Mouse (Mus musculus) hindbrain, postnatal 0 days (tissue): Measurements from ENCODE around the gene Cds2. TPM values are rescaled to one million over a fixed set of nuclear protein-coding genes. Genes with fewer than 3 reads are reported as not detected.

Experiments
- ATAC-seq: fragments of 200-750 bp; cut with Nextera tagmentation; 2 replicates; pipeline ENCODE4 v1.8.0; 2017; ENCODE audit warnings: mild to moderate bottlenecking, moderate TSS enrichment, moderate library complexity
- DNase-seq: peaks from one replicate; pipeline ENCODE4 v3.0.0-alpha.2; 2015; ENCODE audit warnings: low spot score
- H3K27ac ChIP-seq: fragments of 300-500 bp; sonication (generic); 2 replicates; pipeline ENCODE4 v1.5.1; 2014; ENCODE audit warnings: mild to moderate bottlenecking
- H3K27me3 ChIP-seq: fragments of 300-500 bp; sonication (generic); 2 replicates; pipeline ENCODE4 v1.6.1; 2014; ENCODE audit warnings: low read length, mixed read lengths; ENCODE audit not compliant: insufficient read depth
- H3K36me3 ChIP-seq: fragments of 300-500 bp; sonication (generic); 2 replicates; pipeline ENCODE4 v1.6.1; 2014; ENCODE audit warnings: low read length, mixed read lengths; ENCODE audit not compliant: insufficient read depth
- H3K4me1 ChIP-seq: fragments of 300-500 bp; sonication (generic); 2 replicates; pipeline ENCODE4 v1.6.1; 2014; ENCODE audit warnings: antibody characterized with exemption, low read length, mixed read lengths; ENCODE audit not compliant: insufficient read depth
- H3K4me2 ChIP-seq: fragments of 300-500 bp; sonication (generic); 2 replicates; pipeline ENCODE4 v1.6.1; 2014; ENCODE audit warnings: low read depth, mild to moderate bottlenecking, low read length, moderate library complexity, mixed read lengths
- H3K4me3 ChIP-seq: fragments of 300-500 bp; sonication (generic); 2 replicates; pipeline ENCODE4 v1.5.1; 2014; ENCODE audit warnings: low read length
- H3K9ac ChIP-seq: fragments of 300-500 bp; sonication (generic); replicated peaks from 2 replicates; pipeline ENCODE4 v1.6.1; 2014; ENCODE audit warnings: mild to moderate bottlenecking, low read length, moderate library complexity, mixed read lengths
- H3K9me3 ChIP-seq: fragments of 300-500 bp; sonication (generic); 2 replicates; pipeline ENCODE4 v1.6.1; 2016; ENCODE audit warnings: low read length, mixed read lengths
- CTCF ChIP-seq: IDR thresholded peaks from 2 replicates; pipeline ENCODE4 v1.5.1; 2016; ENCODE audit warnings: antibody characterized with exemption, control low read depth, low read depth
- WGBS: fragments of 180-500 bp; shearing (Covaris S2); extraction: QIAGEN DNeasy Blood & Tissue Kit; methylation state at CpG from one replicate; pipeline ENCODE4 v1.1.7; 2014; 5-methylcytosine and 5-hydroxymethylcytosine counted together
- polyA plus RNA-seq: library from polyadenylated mRNA; unstranded; fragments of >200 nt; fragmentation: Nextera tagmentation; extraction: Ambion mirVana; gene quantifications from 2 replicates; pipeline ENCODE4 v1.2.1, GENCODE M21; 2015
- total RNA-seq: library from RNA; depleted of rRNA; stranded (reverse); fragments of >200 nt; gene quantifications from 2 replicates; pipeline ENCODE4 v1.2.3, GENCODE M21; 2014

The Cds2 gene
- total and polyA plus RNA-seq, 2 experiments from 2014 or later = 38.7 to 134 TPM

DNA sequence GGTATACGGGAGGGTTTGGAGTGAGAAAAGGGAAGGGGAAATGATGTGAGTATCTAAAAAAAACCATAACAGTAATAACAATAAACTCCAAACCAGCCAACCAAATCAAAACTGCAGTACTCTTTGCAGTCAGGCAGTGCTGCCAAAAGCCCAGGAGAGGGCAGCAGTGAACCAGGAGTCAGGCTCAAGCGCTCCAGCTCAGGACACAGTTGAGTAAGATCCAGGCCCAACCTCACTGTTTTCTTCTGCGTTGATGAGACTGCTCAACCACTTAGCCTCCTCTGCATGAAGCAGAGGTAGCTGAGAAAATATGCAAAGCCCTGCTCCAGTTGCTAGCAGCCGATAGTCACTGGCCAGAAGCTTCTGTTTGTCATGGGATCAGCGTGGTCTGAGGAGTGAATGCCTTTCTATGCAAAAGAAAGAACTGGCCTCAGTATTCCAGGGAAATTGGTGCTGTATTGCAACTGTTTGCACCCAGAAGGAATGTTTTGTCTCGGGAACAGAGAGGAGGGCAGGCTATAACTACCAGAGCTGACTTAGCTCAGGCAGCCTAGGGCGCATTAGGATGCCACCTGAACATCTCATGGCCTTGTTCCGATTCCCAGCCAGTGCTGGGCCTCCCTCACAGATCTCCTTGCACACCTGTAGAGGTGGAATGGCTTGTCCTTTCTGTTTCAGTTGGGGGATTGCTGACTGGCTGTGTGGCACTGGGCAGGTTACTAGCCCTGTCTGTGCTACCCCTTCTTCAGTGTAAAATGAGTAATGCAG lies 53.3 kb downstream of the Cds2 start:
- ATAC-seq = peak; percentile 84
- no peaks in the 10 kb centered on the region for H3K27me3 ChIP-seq
- no peaks in the 10 kb centered on the region for H3K9me3 ChIP-seq
- peak; percentile 92 for DNase-seq
- TF ChIP-seq CTCF = peak; percentile 96
- H3K4me1 ChIP-seq = no peaks in the 10 kb centered on the region
- no peaks in the 10 kb centered on the region for H3K36me3 ChIP-seq
- H3K4me3 ChIP-seq = no peak overlapping the region
- H3K27ac ChIP-seq = peak overlapping the region; percentile 45; the same call in 1 of the 2 replicates
- H3K4me2 ChIP-seq = no peak overlapping the region
- H3K9ac ChIP-seq = no peak overlapping the region
- WGBS = 43% methylated on average over 8 of the region's 8 CpGs

DNA sequence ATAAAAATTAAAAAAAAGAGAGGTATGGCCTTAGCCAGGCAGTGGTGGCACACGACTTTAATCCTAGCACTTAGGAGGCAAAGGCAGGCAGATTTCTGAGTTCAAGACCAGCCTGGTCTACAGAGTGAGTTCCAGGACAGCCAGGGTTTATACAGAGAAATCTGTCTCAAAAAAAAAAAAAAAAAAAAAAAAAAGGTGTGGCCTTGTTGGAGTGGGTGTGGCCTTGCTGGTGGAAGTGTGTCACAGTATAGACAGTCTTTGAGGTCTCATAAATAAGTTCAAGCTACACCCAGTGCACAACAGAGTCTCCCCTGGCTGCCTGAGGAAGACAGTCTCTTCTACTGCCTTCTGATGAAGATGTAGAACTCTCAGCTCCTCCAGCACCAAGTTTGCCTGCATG lies 54.2 kb downstream of the Cds2 start:
- no peak overlapping the region for H3K4me2 ChIP-seq
- TF ChIP-seq CTCF = no peak
- H3K4me3 ChIP-seq = no peak overlapping the region
- ATAC-seq (no peak), DNase-seq (no peak)
- H3K9me3 ChIP-seq = no peaks in the 10 kb centered on the region
- H3K36me3 ChIP-seq = no peaks in the 10 kb centered on the region
- no peaks in the 10 kb centered on the region for H3K4me1 ChIP-seq
- H3K27me3 ChIP-seq = no peaks in the 10 kb centered on the region
- no peak overlapping the region for H3K9ac ChIP-seq
- no peak overlapping the region for H3K27ac ChIP-seq
- WGBS = 90% methylated on average over 1 of the region's 1 CpGs

DNA sequence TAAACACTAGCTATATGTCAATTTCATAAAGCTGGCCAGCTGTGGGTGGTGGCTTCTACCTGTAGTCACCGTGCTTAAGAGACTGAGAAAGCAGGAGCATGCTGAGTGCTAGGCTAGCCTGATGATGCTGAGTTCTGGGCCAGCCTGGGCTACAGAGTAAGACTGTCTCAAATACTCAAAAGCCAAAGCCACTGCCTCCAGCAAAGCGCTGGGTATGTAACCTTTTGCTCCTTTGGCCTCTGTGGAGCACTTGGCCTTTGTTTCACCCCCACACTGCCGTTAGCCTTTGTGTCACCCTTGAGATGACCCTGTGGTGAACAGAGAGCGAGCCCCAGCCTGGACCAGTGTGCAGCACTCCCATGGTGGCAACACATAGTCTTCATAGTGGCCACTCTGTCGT lies 57.6 kb downstream of the Cds2 start:
- Histone ChIP-seq H3K27ac (no peak overlapping the region), H3K9ac (no peak overlapping the region), H3K4me2 (no peak overlapping the region), H3K9me3 (no peaks in the 10 kb centered on the region), H3K4me3 (no peak overlapping the region), H3K4me1 (no peaks in the 10 kb centered on the region), H3K36me3 (no peaks in the 10 kb centered on the region), H3K27me3 (no peaks in the 10 kb centered on the region)
- 65% methylated on average over 5 of the region's 5 CpGs for WGBS
- no peak for ATAC-seq
- no peak for DNase-seq
- no peak for TF ChIP-seq CTCF

DNA sequence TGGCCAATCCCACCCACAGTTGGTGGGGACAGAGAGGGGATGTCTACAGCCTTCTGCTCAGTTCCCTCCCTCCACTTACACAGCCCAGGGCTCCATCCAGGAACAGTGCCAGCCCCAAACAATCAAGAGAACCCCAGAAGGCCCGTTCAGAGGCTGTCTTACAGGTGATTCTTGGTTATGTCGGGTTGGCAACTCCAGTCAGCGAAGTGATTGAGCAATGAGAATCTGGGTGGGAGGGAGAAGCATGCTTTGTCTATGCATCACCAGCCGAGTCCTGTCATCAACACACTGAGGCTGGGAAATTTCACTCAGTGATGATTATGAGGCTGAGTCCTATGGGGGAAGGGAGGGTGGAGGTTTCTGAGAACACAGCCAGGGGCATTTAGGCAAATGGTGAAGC lies 60.6 kb downstream of the Cds2 start:
- no peak for TF ChIP-seq CTCF
- no peak for ATAC-seq
- Histone ChIP-seq H3K4me2 (no peak overlapping the region), H3K4me1 (no peaks in the 10 kb centered on the region), H3K27ac (no peak overlapping the region), H3K4me3 (no peak overlapping the region), H3K9me3 (no peaks in the 10 kb centered on the region), H3K9ac (no peak overlapping the region), H3K27me3 (no peaks in the 10 kb centered on the region), H3K36me3 (no peaks in the 10 kb centered on the region)
- WGBS = 57% methylated on average over 4 of the region's 4 CpGs
- no peak for DNase-seq

DNA sequence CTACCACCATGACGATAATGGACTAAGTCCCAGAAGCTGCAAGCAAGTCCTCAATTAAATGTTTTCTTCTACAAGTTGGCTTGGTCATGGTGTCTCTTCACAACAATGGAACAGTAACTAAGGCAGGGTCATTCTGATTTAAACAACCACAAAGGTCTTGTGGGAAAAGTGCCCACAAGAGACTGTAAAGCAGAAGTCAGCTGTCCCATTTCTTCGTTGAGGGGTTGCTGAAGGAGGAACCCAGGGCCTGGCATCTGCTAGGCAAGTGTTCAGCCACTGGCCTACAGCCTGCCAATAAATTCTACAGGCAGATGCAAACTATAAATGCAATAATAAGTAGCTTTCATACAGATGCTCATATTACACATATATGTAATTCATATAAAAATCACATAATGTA lies 74.3 kb downstream of the Cds2 start:
- no peak overlapping the region for H3K27ac ChIP-seq
- no peak for ATAC-seq
- H3K36me3 ChIP-seq = no peaks in the 10 kb centered on the region
- DNase-seq = no peak
- WGBS = 69% methylated on average over 2 of the region's 2 CpGs
- no peaks in the 10 kb centered on the region for H3K27me3 ChIP-seq
- H3K4me1 ChIP-seq = no peaks in the 10 kb centered on the region
- H3K4me2 ChIP-seq = no peak overlapping the region
- H3K9me3 ChIP-seq = no peaks in the 10 kb centered on the region
- no peak overlapping the region for H3K9ac ChIP-seq
- no peak for TF ChIP-seq CTCF
- no peak overlapping the region for H3K4me3 ChIP-seq

DNA sequence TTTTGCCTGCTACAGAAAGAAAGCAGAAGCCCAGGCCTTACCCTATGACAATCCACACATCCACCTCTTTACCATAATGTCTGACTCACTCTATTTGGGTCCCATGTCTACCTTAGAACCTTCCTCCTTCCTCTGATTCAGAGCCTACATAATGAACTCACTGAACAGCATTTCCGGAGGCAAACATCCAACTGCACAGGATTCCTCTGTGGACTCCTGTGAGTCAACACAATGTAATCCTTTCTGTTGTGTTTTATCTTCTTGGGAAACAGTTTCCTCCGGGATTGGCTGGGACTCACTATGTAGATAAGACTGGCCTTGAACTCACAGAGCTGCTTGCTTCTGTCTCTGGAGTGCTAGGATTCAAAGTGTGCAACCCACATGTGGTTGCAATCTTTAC lies 77.4 kb downstream of the Cds2 start:
- no peaks in the 10 kb centered on the region for H3K27me3 ChIP-seq
- H3K9me3 ChIP-seq = no peaks in the 10 kb centered on the region
- H3K4me2 ChIP-seq = no peak overlapping the region
- no peak for ATAC-seq
- no peaks in the 10 kb centered on the region for H3K4me1 ChIP-seq
- H3K4me3 ChIP-seq = no peak overlapping the region
- H3K9ac ChIP-seq = no peak overlapping the region
- TF ChIP-seq CTCF = no peak
- no peak for DNase-seq
- H3K27ac ChIP-seq = no peak overlapping the region
- no peaks in the 10 kb centered on the region for H3K36me3 ChIP-seq
- 80% methylated on average over 2 of the region's 2 CpGs for WGBS

DNA sequence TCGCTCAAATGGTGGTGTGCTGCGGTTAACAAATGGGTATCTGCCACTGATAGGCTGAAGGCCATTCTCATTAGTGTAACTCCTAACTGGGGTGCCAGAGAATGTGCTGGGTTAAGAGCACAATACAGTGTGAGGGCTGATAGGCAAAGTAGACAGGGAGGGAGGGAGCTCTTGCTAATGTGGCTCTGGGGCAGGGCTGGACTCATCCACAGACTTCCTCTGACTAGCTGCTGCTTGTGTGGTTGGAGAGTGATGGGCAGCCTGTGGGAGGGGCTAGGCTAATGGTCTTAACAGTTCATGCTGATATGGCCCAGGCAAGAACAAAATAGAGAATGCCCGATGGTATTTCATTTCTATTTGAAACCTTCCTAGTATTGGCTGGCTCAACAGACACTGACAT lies 78.3 kb downstream of the Cds2 start:
- ATAC-seq = no peak
- Histone ChIP-seq H3K36me3 (no peaks in the 10 kb centered on the region), H3K4me1 (no peaks in the 10 kb centered on the region), H3K9me3 (no peaks in the 10 kb centered on the region), H3K4me3 (no peak overlapping the region), H3K4me2 (no peak overlapping the region), H3K27ac (no peak overlapping the region), H3K9ac (no peak overlapping the region), H3K27me3 (no peaks in the 10 kb centered on the region)
- TF ChIP-seq CTCF = no peak
- DNase-seq = no peak
- WGBS = 96% methylated on average over 3 of the region's 3 CpGs
